Mouse (Mus musculus) v-Abl transformed pro-B cells (cell line): ENCODE data around the gene Bpi.

Experiments used
- in situ Hi-C, 2 experiments: fragments of 400-800 bp; cut with MboI; formaldehyde crosslinking; loops; one replicate each; pipeline ENCODE4 v1.15.1; 2025; ENCODE audit not compliant: unreplicated experiment in 2 of 2

Bpi gene

DNA sequence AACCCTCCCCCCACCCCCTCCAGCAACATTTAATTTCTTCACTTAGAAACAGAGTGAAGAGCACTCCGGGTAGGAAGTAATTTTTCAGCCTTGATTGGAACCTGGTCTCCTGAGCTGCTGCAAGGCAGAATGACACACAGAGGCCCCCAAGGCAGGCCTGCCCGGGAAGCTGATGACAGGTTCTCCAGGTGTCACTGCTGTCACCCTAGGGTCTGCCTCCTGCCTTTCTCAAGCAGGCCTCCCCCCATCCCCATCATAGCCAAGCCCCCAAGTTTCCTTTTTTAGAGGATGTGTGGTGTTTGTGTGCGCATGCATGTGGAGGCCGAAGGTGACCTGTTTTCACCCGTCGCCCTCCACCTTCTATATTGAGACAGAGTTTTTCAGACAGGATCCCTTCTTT is 25.9 kb downstream of the Bpi start:
- in situ Hi-C loops: no loop called here

DNA sequence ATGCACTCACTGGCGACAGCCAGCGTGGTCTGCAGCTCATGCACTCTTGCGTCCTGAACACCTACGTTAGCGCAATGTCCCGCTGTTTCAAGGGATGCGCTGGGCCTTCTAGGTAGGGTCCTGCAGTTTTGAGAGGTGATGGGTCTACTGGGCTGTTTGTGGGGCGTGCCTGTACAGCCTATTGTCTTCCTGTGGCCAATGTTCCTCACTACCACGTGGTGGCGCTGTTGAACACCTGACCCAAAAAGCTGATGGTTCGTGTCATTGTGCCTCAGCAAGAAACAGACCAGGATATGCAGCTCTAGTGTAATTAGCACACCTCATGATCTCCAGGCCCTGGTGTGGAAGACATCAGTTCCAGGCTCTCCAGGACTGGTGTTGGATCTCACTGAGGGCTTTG is 26.7 kb downstream of the Bpi start:
- in situ Hi-C loops: no loop called here

DNA sequence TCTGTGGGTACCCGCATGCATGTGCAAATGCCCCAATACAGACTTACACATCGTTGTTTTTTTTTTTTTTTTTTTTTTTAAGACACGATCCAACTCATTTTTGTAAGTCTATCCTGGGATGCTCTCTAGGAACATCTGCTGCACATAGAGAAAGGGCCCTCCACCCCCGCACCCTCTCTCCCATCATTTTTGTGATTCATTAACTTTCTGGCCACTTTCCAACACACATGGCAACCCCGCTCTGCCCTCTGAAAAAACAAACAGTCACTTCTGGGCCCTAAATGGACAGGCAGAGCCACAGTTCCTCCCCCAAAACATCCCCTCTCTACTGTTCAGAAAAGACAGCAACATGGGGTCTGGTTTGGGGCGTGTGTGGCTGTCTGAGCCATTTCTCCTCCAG is 27.8 kb downstream of the Bpi start:
- in situ Hi-C loops: no loop called here

DNA sequence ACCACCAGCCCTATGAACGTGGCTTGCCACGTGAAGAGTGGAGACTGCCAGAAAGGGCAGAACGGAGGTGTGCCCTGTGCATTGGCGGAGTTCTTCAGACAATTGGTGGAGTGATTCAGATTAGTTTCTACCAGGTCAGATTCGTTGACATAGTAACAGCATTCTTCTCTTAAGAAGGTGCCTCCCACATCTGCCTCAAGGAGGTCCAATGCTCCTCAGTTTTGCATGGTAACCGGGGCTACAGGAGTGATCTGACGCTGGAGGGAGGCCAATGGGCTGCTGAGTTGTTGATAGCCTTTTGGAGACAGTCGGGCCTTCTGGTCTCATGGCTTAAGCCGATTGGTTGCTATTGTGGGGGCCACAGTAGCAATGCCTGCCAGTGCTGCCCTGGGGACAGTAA is 37.8 kb downstream of the Bpi start:
- in situ Hi-C loops: no loop called here

DNA sequence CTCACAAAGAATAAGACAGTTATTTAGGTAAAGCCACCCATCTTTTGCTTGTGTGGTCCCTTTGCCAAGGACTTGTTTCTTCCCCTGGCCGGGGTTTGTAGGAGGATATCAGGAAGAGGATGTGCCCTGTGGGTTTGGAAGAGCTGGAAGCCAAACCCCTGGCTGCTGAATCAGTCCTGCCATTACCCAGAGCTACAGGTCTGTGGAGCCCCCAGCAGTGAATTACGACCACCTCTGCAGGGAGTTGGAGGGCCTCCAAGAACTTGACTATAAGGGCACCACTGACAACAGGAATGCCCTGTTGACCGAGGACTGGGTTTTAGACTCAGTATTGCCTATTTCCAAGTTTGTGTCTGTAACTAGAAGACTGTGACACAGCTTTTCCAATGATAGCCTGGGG is 41.3 kb downstream of the Bpi start:
- in situ Hi-C loops: no loop called here

DNA sequence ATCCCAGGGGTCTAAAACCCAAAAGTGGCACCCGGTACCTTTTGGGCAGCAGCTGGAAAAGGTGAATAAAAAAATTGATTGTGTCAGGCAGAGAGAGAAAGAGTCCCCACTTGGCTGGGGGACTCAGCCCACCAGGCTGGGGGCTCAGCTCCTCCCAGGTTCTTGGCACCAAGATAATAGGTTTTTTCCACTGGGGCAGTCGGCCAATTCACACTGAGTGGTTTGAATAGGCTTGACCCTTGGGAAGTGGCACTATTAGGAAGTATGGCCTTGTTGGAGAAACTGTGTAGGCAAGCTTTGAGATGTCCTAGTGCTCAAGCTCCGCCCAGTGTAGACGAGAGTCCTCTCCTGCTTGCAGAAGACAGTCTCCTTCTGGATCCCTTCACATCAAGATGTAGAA is 41.8 kb downstream of the Bpi start:
- in situ Hi-C loops: no loop called here

DNA sequence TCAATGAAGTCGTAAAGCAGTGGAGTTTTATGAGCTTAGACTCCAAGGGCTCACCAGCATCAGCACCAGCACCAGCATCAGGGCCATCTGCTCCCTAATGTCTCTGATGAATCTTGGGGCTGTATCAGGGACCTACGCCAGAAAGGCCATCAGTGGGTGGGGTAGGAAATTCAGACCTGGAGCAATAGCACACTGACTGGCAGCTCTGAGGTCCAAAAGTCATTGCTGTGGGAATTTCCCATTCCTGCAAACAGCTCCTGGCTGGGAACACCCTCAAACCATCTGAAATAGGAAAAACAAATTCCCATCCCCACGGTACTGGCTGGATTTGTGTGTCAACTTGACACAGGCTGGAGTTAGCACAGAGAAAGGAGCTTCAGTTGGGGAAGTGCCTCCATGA is 44.9 kb downstream of the Bpi start:
- in situ Hi-C loops: no loop called here

DNA sequence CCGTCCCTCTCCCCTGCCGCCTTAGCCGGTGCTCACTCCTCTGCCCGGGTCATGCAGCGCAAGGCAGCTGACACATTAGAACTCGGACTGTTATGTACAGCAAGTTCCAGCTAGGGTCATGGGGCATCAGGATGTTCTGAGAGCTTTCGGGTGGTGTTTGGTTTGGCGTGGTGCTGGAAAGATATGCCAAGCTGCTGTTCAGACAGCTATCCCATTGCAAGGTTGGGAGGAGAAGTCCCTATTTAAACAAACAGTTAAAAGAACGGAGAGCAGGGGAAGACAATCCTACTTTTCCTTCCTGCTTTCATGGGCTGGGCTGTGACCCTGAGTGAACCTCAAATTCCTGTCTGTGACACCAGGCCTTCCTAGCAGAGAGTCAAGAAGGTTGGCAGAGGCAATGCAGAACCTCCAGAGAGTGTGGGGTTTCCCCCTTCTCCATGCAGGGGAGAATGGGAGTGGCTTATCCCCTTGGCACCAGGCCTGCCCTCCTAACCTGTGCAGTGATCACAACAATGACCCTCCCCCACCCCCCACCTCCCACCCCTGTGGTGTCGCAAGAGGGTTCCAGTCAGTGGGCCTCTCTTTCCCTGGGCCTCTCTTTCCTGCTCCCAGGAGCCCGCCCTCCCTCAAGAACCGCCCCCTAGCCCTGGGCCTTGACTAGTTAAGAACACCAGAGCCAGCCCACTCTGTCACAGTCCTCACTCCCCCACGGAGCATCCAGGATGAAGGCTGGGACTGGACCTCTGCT is 48.2 kb downstream of the Bpi start, which contains the start of gene Lbp:
Gene Lbp (plus strand): TSS at position 546 of the 748 bp plus-strand sequence.
- in situ Hi-C loops: no loop called here

DNA sequence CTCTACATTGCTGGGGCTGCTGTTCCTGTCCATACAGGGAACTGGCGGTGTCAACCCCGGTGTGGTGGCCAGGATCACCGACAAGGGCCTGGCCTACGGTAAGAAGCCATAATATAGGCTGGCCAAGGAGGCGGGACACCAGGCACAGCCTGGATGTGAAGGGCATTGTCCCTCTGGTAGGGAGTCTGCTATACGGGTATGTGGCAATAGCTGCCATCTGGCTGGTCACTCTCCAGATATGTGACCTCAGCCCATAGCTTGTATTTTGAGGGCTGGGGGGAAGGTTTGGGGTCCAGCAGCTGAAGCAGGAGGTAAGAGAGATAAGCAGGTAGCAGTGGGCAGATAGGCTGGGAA is 48.8 kb downstream of the Bpi start:
- in situ Hi-C loops: no loop called here

DNA sequence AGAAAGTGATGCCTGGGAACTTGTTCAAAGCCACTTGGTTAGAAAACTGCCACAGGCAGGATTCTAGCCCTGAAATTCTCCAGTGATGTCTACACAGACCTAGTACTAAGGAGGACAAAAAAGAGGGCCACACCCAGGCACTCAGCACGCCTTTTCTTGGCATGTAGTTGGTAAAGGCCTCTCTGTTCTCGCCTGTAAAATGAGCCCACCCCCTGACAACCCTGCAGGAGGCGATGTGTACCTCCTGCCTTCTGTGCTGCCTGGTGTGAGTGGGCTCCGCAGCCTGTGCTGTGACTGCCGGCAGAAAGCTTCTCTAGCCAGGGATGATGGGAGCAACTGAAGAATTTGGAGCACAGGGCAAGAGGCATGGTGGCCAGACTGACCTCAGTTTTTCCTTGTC is 50.4 kb downstream of the Bpi start:
- in situ Hi-C loops: no loop called here

DNA sequence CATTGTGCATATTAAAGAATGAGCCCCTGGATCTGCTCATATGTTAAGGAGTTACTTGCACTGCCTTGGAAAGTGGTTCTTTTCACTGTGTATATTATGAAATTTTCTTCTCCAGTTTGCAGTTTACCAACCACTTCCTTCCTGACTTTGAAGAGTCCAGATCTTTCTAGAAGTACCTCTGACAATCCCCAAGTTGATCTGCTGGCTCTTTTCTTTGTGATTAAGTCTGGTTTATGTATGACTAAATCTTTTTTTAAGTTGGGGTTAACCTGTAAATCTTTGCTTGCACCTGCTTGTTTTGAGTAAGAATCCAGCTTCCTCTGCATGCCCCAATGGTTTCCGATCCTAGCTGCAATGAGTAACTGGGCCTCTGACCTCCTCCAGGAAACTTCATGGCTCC is 55.2 kb downstream of the Bpi start:
- in situ Hi-C loops: no loop called here

DNA sequence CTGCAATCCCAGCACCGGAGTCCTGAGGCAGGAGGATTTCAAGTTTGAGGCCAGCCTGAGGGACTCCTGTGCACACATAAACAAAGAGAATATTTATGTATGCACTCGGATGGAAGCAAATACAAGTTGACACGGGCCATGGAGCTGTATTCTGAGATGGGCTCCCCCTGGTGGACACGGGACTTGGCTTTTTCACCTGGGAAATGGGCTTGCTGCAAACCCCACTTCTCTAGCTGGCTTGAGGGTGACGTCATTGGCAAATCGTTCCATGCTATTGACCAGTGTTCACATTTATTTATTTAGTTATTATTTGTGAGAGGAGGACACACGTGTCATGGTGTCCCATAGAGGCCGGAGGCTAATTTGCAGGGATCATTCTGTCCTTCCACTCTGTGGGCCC is 58.5 kb downstream of the Bpi start:
- in situ Hi-C loops: no loop called here

DNA sequence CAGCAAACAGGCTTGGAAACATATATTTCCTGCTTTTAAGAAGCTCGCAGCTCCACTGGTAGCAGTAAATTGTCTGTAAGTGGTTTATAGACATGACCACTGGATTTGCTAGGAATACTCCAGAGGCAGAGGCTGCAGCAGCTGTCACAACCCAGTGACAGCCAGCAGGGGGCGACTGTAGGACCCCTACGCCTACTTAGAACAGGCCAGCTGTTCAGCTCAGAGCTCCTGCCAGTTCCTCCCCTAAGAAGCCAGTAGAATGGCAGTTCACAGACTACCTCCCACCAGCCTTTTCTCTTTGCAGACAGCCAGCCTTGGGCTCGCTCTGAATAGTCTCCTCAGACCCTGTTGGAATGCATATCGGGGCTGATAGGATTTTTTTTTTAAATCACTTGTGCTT is 59.1 kb downstream of the Bpi start:
- in situ Hi-C loops: no loop called here

DNA sequence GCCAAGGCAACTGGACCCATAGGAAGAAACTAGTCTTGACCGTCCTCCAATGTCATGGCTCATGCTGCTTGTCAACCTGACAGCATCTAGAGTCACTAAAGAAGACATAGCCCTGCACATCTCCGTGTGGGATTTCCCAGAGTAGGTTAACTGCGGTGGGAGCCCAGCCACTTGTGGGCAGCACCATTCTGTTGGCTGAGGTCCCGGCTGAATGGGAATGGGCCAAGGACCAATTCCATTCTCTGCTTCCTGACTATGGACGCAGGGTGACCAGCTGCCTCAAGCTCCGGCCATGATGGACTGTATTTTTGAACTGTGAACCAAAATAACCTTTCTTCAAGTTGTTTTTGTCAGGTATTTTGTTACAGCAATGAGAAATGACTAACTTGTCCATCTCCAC is 63.7 kb downstream of the Bpi start:
- in situ Hi-C loops: no loop called here

DNA sequence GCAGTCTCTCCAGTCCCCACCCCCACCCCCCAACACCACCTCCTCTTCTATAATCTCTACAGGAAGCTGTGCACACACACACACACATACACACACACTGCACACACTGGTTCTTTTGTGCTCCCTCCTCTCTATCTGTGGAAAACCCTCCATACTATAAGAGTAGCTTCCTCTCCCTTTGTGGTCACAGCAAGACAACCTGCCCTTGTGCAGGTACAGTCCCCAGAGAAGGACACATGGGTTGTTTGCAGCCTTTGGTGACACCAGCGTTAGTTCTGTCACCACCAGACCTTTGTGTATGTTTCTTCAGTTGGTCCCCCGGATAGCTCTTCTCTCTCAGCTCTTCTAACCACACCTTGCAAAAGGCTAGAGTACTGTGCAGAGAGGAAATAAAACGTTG is 65.0 kb downstream of the Bpi start:
- in situ Hi-C loops: no loop called here

DNA sequence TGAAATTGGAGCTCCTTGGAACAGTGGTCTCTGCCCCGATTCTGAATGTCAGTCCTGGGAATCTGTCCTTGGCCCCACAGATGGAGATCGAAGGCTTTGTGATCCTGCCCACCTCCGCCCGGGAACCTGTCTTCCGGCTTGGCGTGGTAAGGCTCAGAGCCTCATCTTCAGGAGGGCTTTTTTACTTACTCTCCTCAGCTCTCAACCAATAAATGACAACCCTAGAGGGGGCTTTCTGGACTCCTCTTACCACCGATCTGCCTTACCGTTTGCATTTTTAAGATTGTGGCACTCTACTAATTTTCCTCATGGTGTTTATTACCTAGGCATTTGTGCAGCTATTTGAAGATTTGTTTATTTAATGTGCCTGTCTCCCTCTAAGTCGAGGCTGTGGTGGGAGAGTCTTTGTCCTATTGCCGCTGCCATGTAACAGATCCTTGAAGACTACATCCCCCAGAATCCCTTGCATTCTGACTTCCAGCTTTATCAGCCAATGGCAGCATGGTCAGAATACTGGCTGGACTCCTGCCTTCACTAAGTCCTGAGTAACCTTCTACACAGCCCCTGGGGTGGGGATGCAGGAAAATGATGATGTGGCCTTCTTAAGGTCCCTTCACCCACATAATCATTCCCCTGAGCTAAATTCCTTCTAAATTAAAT is 66.8 kb downstream of the Bpi start:
- in situ Hi-C loops: no loop called here

DNA sequence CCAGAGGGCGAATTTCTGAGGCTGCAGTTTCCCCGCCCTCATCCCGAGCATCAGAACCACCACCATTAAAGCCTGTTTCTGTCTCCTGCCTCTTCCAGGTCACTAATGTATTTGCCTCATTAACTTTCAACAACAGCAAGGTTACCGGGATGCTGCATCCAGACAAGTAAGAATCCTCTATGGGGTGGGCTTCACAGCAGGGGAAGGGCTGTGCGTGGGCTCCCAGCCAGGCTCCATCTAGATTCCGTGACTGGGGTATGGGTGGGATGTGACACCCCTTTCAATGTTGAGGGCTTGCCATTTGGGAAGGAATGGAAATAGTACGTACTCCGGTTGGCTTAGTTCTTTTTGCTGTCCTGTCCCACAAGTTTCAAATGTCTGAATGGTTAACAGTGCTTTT is 67.7 kb downstream of the Bpi start:
- in situ Hi-C loops: no loop called here
